Mouse (Mus musculus) bone marrow, adult 2 months (tissue): ENCODE results near the gene Olfr832.
"Not testable (repeated sequence)": the region's sequence is repeated elsewhere in the genome, so short reads cannot be mapped to it uniquely, and the experiment has no call there.

Experiments used
- CTCF ChIP-seq: fragments of 200-500 bp; IDR thresholded peaks from 2 replicates; pipeline ENCODE4 v1.5.1; 2011; ENCODE audit warnings: low read length, control low read depth; ENCODE audit not compliant: control insufficient read depth, insufficient read depth
- POLR2A ChIP-seq: fragments of 200-500 bp; IDR thresholded peaks from 2 replicates; pipeline ENCODE4 v1.6.1; 2011; ENCODE audit warnings: low read depth, mild to moderate bottlenecking, control low read depth, low read length, borderline replicate concordance; ENCODE audit not compliant: control insufficient read depth

DNA sequence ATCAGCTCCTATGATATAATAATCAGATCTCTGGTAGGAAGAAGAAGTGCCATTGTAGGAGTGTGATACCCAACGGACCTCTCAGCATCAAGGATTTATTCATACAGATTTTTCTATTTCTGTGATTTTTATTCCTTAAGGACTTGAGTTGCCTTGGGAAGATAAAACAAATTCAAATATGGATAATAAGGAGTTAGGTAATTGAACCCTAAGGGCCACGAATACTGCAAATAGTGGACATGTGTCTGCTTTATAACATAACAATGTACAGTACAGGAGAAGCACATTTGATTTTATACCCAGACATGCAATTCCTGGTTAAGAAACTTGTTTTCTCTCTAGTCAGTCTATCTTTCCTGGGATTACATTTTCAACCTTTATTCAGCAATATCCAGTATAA is at the start of gene Olfr832:
- TF ChIP-seq POLR2A, CTCF: not testable (repeated sequence)
